Mouse (Mus musculus) myocyte (in vitro differentiated cells): ENCODE results near the gene Olfr1442. TPM values are rescaled to one million over a fixed set of nuclear protein-coding genes. Genes with fewer than 3 reads are reported as not detected.
"Not testable (repeated sequence)": the region's sequence is repeated elsewhere in the genome, so short reads cannot be mapped to it uniquely, and the experiment has no call there.

Experiments used
- H3K27me3 ChIP-seq: one replicate; pipeline ENCODE4 v1.6.1; 2011; ENCODE audit not compliant: control insufficient read depth, insufficient read depth, insufficient read length
- H3K36me3 ChIP-seq: one replicate; pipeline ENCODE4 v1.6.1; 2011; ENCODE audit not compliant: control insufficient read depth, insufficient read depth
- H3K4me2 ChIP-seq: one replicate; pipeline ENCODE4 v1.6.1; 2011; ENCODE audit warnings: low read depth, control low read depth
- H3K4me3 ChIP-seq: one replicate; pipeline ENCODE4 v1.5.1; 2011; ENCODE audit warnings: mild to moderate bottlenecking, control low read depth, moderate library complexity
- H3K79me2 ChIP-seq: one replicate; pipeline ENCODE4 v1.6.1; 2011; ENCODE audit not compliant: control insufficient read depth, insufficient read depth
- H3ac ChIP-seq: one replicate; pipeline ENCODE4 v1.6.1; 2011; ENCODE audit not compliant: control insufficient read depth, insufficient read length
- CEBPB ChIP-seq: IDR thresholded peaks from 2 replicates; pipeline ENCODE4 v1.6.1; 2011; ENCODE audit warnings: mild to moderate bottlenecking, moderate library complexity; ENCODE audit not compliant: poor library complexity, insufficient read depth, severe bottlenecking
- E2F4 ChIP-seq: IDR thresholded peaks from one replicate; pipeline ENCODE4 v1.6.1; 2011; ENCODE audit warnings: mild to moderate bottlenecking, control low read depth, moderate library complexity; ENCODE audit not compliant: insufficient read depth
- MAX ChIP-seq: IDR thresholded peaks from one replicate; pipeline ENCODE4 v1.6.1; 2011; ENCODE audit warnings: low read depth, mild to moderate bottlenecking, control low read depth
- MYOD1 ChIP-seq, 3 experiments: IDR thresholded peaks; one replicate each; pipeline ENCODE4 v1.6.1; 2011; ENCODE audit warnings: control low read depth in 2 of 3, low read depth in 2 of 3, mild to moderate bottlenecking in 2 of 3, moderate library complexity in 1 of 3; ENCODE audit not compliant: insufficient read length in 2 of 3, control insufficient read depth in 1 of 3
- MYOG ChIP-seq, 3 experiments: IDR thresholded peaks; one replicate each; pipeline ENCODE4 v1.6.1; 2011; ENCODE audit warnings: control low read depth in 2 of 3, low read depth in 2 of 3, mild to moderate bottlenecking in 2 of 3; ENCODE audit not compliant: insufficient read length in 2 of 3, control insufficient read depth in 1 of 3, insufficient read depth in 1 of 3
- POLR2A ChIP-seq: IDR thresholded peaks from one replicate; pipeline ENCODE4 v1.6.1; 2011; ENCODE audit warnings: low read depth, mild to moderate bottlenecking, control low read depth, moderate library complexity; ENCODE audit not compliant: insufficient read length
- POLR2AphosphoS2 ChIP-seq: IDR thresholded peaks from one replicate; pipeline ENCODE4 v1.6.1; 2011; ENCODE audit warnings: low read depth, control low read depth; ENCODE audit not compliant: insufficient read length
- REST ChIP-seq: IDR thresholded peaks from one replicate; pipeline ENCODE4 v1.6.1; 2011; ENCODE audit warnings: mild to moderate bottlenecking, control low read depth, moderate library complexity; ENCODE audit not compliant: insufficient read depth, insufficient read length
- SRF ChIP-seq: IDR thresholded peaks from one replicate; pipeline ENCODE4 v1.6.1; 2011; ENCODE audit warnings: low read depth; ENCODE audit not compliant: control insufficient read depth, insufficient read length
- TCF12 ChIP-seq: IDR thresholded peaks from one replicate; pipeline ENCODE4 v1.6.1; 2011; ENCODE audit warnings: mild to moderate bottlenecking, control low read depth; ENCODE audit not compliant: poor library complexity, insufficient read depth, severe bottlenecking
- TCF3 ChIP-seq: IDR thresholded peaks from one replicate; pipeline ENCODE4 v1.6.1; 2011; ENCODE audit warnings: low read depth, control low read depth; ENCODE audit not compliant: insufficient read length
- USF1 ChIP-seq: IDR thresholded peaks from one replicate; pipeline ENCODE4 v1.6.1; 2011; ENCODE audit warnings: low read depth, mild to moderate bottlenecking, control low read depth, moderate library complexity
- polyA plus RNA-seq: library from polyadenylated mRNA; unstranded; fragments of >200 nt; fragmentation: generic; extraction: Trizol; gene quantifications from one replicate; pipeline ENCODE4 v1.2.1, GENCODE M21; 2012; ENCODE audit warnings: missing spikeins

The Olfr1442 gene
- polyA plus RNA-seq, 1 experiment, result not detected

DNA sequence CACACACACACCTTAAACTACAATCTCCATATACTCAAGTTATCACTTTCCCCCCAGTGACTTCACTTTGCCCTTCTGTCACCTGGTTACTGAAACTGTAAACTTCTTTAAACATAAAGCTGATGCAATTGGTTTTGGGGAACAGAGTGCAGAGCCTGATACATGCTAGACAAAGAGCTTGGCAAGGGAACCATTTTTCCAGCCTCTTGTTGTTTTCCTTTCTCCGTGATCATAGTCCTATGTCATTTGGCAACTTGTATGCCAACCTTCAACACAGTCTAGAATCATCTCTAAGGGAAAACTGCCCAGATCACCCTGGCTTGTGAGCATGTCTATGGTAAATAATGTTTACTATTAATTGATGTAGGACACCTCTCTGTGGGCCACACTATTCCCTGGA is 32.2 kb upstream of the Olfr1442 start:
- TF ChIP-seq MAX, result no peak
- no peak for TF ChIP-seq CEBPB
- no peak for TF ChIP-seq TCF12
- TF ChIP-seq POLR2AphosphoS2, result no peak
- no peak for TF ChIP-seq POLR2A
- TF ChIP-seq TCF3, result no peak
- no peak for TF ChIP-seq SRF
- no peak for TF ChIP-seq MYOD1 (IDR thresholded peaks at IDR 0.05; ENCODE audit: control insufficient read depth in 1 of 3, insufficient read length in 2 of 3, low read depth in 2 of 3)
- no peak for TF ChIP-seq E2F4
- TF ChIP-seq USF1, result no peak
- no peak for TF ChIP-seq REST
- TF ChIP-seq MYOG (IDR thresholded peaks at IDR 0.05; ENCODE audit: control insufficient read depth in 1 of 3, insufficient read depth in 1 of 3, insufficient read length in 2 of 3, low read depth in 2 of 3), result no peak
- no peaks in the 10 kb centered on the region for H3K27me3 ChIP-seq
- no peak overlapping the region for H3ac ChIP-seq
- no peak overlapping the region for H3K4me3 ChIP-seq
- H3K4me2 ChIP-seq, result no peak overlapping the region
- H3K36me3 ChIP-seq, result no peaks in the 10 kb centered on the region
- H3K79me2 ChIP-seq, result no peaks in the 10 kb centered on the region

DNA sequence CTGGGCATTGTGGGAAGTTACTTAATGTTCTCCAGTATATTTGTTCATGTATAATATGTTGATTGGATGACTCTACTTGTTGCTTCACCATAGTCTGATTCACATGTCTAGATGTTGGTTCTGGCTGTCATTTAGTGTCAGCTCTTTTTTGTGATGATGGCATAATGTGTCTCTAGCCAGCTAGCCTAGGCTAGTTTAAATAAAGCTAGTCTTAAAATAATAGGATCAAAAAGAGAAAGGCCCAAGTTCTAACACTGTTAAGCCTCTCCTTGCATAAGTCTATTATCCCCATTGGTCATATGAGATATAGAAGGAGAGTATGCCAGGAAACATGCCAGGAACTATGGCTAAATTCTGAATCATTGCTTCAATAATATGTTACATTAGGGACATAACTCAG is 20.7 kb upstream of the Olfr1442 start:
- TF ChIP-seq SRF (no peak), REST (no peak), TCF3 (no peak), POLR2AphosphoS2 (no peak), E2F4 (no peak), CEBPB (no peak), USF1 (no peak), MAX (no peak)

DNA sequence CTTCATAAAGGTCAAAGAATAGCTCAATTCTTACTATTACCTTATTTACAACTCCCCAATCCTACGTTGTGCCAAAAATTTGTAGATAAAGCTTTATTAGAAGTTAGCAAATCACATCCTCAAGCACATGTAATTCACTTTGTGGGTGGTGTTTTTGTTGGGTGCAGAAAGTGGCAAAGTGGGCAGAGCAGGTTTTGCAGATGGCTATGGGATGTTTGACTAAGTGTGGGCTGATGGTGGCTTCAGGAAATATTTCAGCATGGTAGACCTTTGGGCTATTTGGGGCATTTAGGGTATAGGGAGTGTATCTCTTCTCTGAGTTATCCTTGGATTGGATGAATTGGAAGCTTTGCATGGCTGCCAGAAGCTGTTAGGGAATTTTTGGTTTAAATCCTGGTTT is 4.1 kb upstream of the Olfr1442 start:
- Histone ChIP-seq H3K27me3 (no peaks in the 10 kb centered on the region), H3K79me2 (no peaks in the 10 kb centered on the region), H3K4me3 (no peak overlapping the region), H3K36me3 (no peaks in the 10 kb centered on the region), H3K4me2 (no peak overlapping the region), H3ac (no peak overlapping the region)
- TF ChIP-seq POLR2AphosphoS2, result no peak
- TF ChIP-seq TCF12, result no peak
- TF ChIP-seq MAX, result no peak
- no peak for TF ChIP-seq USF1
- TF ChIP-seq E2F4, result no peak
- TF ChIP-seq SRF, result no peak
- TF ChIP-seq MYOG (IDR thresholded peaks at IDR 0.05; ENCODE audit: control insufficient read depth in 1 of 3, insufficient read depth in 1 of 3, insufficient read length in 2 of 3, low read depth in 2 of 3), result no peak
- TF ChIP-seq MYOD1 (IDR thresholded peaks at IDR 0.05; ENCODE audit: control insufficient read depth in 1 of 3, insufficient read length in 2 of 3, low read depth in 2 of 3), result no peak
- TF ChIP-seq CEBPB, result no peak
- no peak for TF ChIP-seq TCF3
- no peak for TF ChIP-seq POLR2A
- TF ChIP-seq REST, result no peak

More for the DNA sequence above, 20.7 kb upstream of the Olfr1442 start:
- H3K4me3 ChIP-seq, result no peak overlapping the region
- no peak overlapping the region for H3ac ChIP-seq
- H3K79me2 ChIP-seq, result no peaks in the 10 kb centered on the region
- no peak overlapping the region for H3K4me2 ChIP-seq
- no peaks in the 10 kb centered on the region for H3K27me3 ChIP-seq
- H3K36me3 ChIP-seq, result no peaks in the 10 kb centered on the region

DNA sequence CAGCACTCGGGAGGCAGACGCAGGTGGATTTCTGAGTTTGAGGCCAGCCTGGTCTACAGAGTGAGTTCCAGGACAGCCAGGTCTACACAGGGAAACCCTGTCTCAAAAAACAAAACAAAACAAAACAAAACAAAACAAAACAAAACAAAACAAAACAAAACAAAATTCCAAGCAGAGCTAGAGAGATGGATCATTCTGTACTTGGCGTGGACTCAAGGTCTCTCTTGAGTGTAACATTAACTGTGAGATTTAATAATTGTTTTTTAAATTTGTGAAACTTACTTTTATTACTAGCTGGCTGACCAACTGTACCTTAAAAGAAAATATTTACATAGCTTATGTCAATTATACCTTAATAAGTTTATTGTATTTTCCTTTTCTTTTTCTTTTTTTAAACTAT is 1.6 kb upstream of the Olfr1442 start:
- not testable (repeated sequence) for H3K36me3 ChIP-seq, H3K4me2 ChIP-seq, H3K79me2 ChIP-seq, H3K27me3 ChIP-seq, H3ac ChIP-seq, H3K4me3 ChIP-seq

DNA sequence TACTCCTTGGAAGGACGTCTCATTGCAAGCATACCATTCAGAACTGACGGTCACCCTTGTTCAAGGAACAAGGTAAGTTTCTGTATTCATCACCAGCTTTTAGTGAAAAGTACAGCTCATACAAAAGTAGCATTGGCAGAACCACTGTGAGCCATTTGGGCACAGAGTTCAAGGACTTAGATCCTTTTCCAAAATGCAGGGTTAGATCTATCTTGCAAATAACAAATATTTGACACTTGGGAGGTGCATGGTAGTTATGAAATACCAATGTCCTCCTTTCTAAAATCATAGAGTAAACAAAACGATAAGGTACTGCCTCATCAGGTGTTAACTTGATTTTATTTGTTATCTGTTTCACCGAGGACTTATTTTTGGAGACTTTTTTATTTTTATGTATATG is 812 bp downstream of the Olfr1442 start:
- Histone ChIP-seq H3ac (no peak overlapping the region), H3K36me3 (no peaks in the 10 kb centered on the region), H3K4me2 (no peak overlapping the region), H3K27me3 (no peaks in the 10 kb centered on the region), H3K79me2 (no peaks in the 10 kb centered on the region), H3K4me3 (no peak overlapping the region)
- TF ChIP-seq E2F4 (no peak), REST (no peak), MYOD1 (IDR thresholded peaks at IDR 0.05; ENCODE audit: control insufficient read depth in 1 of 3, insufficient read length in 2 of 3, low read depth in 2 of 3) (no peak), TCF12 (no peak), USF1 (no peak), POLR2AphosphoS2 (no peak), MAX (no peak), POLR2A (no peak), MYOG (IDR thresholded peaks at IDR 0.05; ENCODE audit: control insufficient read depth in 1 of 3, insufficient read depth in 1 of 3, insufficient read length in 2 of 3, low read depth in 2 of 3) (no peak), CEBPB (no peak), TCF3 (no peak), SRF (no peak)

DNA sequence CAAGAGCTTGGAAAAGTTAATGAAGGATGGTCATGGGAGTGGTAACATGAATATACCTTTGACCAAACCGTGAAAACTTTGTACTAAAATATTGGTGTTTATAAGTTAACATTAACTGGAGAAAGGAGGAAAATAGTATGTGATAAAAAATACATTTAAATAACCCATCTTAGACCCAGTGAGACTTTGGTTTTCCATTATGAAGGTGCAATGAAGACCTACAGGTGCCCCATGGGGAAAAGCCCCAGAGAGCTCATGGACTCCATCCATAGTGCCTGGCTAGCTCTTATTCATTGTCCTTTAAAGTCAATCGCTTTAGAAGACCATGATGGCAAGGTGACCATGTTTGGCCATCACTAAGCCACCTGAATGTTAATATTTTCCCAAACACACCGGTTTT is 7.6 kb downstream of the Olfr1442 start, which contains the start of gene Olfr1443:
TSS of gene Olfr1443 (plus strand) at position 301 of the 400 bp plus-strand sequence.
- H3K4me3 ChIP-seq, result no peak within 1 kb of the TSS
- H3K27me3 ChIP-seq, result no peaks in the 10 kb centered on the region
- no peak within 1 kb of the TSS for H3K4me2 ChIP-seq
- H3K36me3 ChIP-seq, result no peaks in the 10 kb centered on the region
- no peak within 1 kb of the TSS for H3ac ChIP-seq
- no peak for TF ChIP-seq POLR2A
- TF ChIP-seq MYOD1 (IDR thresholded peaks at IDR 0.05; ENCODE audit: control insufficient read depth in 1 of 3, insufficient read length in 2 of 3, low read depth in 2 of 3), result no peak
- no peaks in the 10 kb centered on the region for H3K79me2 ChIP-seq
